Mouse (Mus musculus) layer of hippocampus, adult 2 months (tissue): ENCODE measurements around the gene Cd151. TPM values are rescaled to one million over a fixed set of nuclear protein-coding genes. Genes with fewer than 3 reads are reported as not detected.

ENCODE experiments used
- DNase-seq, 2 experiments: peaks; one replicate each; pipeline ENCODE4 v3.0.0; 2022; ENCODE audit warnings: low spot score in 2 of 2
- H3K27ac ChIP-seq: fragments of 200-600 bp; 2 replicates; pipeline ENCODE4 v1.8.1; 2022
- H3K4me3 ChIP-seq: fragments of 200-600 bp; 2 replicates; pipeline ENCODE4 v1.8.1; 2022; ENCODE audit warnings: mild to moderate bottlenecking
- CTCF ChIP-seq: fragments of 200-600 bp; conservative IDR thresholded peaks from 2 replicates; pipeline ENCODE4 v1.8.1; 2022; ENCODE audit warnings: antibody characterized with exemption, mild to moderate bottlenecking, moderate library complexity
- total RNA-seq, 2 experiments: library from RNA; stranded (reverse); gene quantifications; 2 replicates each; pipeline ENCODE4 v1.2.3; 2021

Cd151 gene
- total RNA-seq, 2 experiments from 2014 or later = 23.4 to 25.1 TPM

- no peak for DNase-seq
- Histone ChIP-seq H3K27ac (no peak overlapping the region), H3K4me3 (no peak overlapping the region)
- no peak for TF ChIP-seq CTCF
Observed at GRCm38 (mm10) chr7:141465388-141466044, 1.7 kb upstream of the Cd151 start.

GRCm38 (mm10) chr7:141466045-141466394, 1.2 kb upstream of the Cd151 start:
- no peak for TF ChIP-seq CTCF
- no peak overlapping the region for H3K27ac ChIP-seq

GRCm38 (mm10) chr7:141466607-141467148, 514 bp upstream of the Cd151 start:
- no peak for DNase-seq
- no peak for TF ChIP-seq CTCF
- H3K27ac ChIP-seq = peak overlapping the region; percentile 74; the same call in 1 of the 2 replicates
- peak overlapping the region; percentile 59 for H3K4me3 ChIP-seq

More at GRCm38 (mm10) chr7:141466045-141466394, 1.2 kb upstream of the Cd151 start:
- DNase-seq = no peak
- no peak overlapping the region for H3K4me3 ChIP-seq

- Histone ChIP-seq H3K27ac (peak overlapping the region; percentile 74), H3K4me3 (peak overlapping the region; percentile 59)
- no peak for TF ChIP-seq CTCF
- DNase-seq = no peak
Observed at GRCm38 (mm10) chr7:141468164-141468521, 951 bp downstream of the Cd151 start.

- peak; percentile 74 for TF ChIP-seq CTCF
- DNase-seq = peak; percentile 38 to 47
Observed at GRCm38 (mm10) chr7:141468522-141469211, 1.5 kb downstream of the Cd151 start.

GRCm38 (mm10) chr7:141469352-141469751, 2.2 kb downstream of the Cd151 start:
- TF ChIP-seq CTCF = no peak
- Histone ChIP-seq H3K4me3 (peak overlapping the region; percentile 27; the same call in 1 of the 2 replicates), H3K27ac (peak overlapping the region; percentile 74)
- no peak for DNase-seq

More at GRCm38 (mm10) chr7:141468522-141469211, 1.5 kb downstream of the Cd151 start:
- Histone ChIP-seq H3K27ac (peak overlapping the region; percentile 74), H3K4me3 (peak overlapping the region; percentile 59)

GRCm38 (mm10) chr7:141469901-141470636, 2.9 kb downstream of the Cd151 start:
- TF ChIP-seq CTCF = no peak
- no peak overlapping the region for H3K27ac ChIP-seq
- DNase-seq = no peak
- H3K4me3 ChIP-seq = no peak overlapping the region

- H3K4me3 ChIP-seq = no peak overlapping the region
- no peak overlapping the region for H3K27ac ChIP-seq
- no peak for DNase-seq
- TF ChIP-seq CTCF = no peak
Observed at GRCm38 (mm10) chr7:141470637-141470944, 3.4 kb downstream of the Cd151 start.

- no peak overlapping the region for H3K4me3 ChIP-seq
- no peak overlapping the region for H3K27ac ChIP-seq
- DNase-seq = no peak
- TF ChIP-seq CTCF = no peak
Observed at GRCm38 (mm10) chr7:141471236-141471635, 4.0 kb downstream of the Cd151 start.

GRCm38 (mm10) chr7:141472226-141472625, 5.0 kb downstream of the Cd151 start:
- DNase-seq = no peak
- H3K27ac ChIP-seq = no peak overlapping the region
- no peak for TF ChIP-seq CTCF
- no peak overlapping the region for H3K4me3 ChIP-seq

- no peak for DNase-seq
- no peak overlapping the region for H3K4me3 ChIP-seq
- no peak for TF ChIP-seq CTCF
- no peak overlapping the region for H3K27ac ChIP-seq
Observed at GRCm38 (mm10) chr7:141472763-141473162, 5.6 kb downstream of the Cd151 start.

GRCm38 (mm10) chr7:141474160-141474559, 7.0 kb downstream of the Cd151 start:
- TF ChIP-seq CTCF = no peak
- no peak for DNase-seq
- Histone ChIP-seq H3K27ac (peak overlapping the region; percentile 99; the same call in 1 of the 2 replicates), H3K4me3 (peak overlapping the region; percentile 86)
